Mouse (Mus musculus): ENCODE data around the gene Usp35. TPM values are rescaled to one million over a fixed set of nuclear protein-coding genes. Genes with fewer than 3 reads are reported as not detected.
A peak's percentile ranks its signal among the peaks of the same experiment; 100 is the strongest.

Usp35 gene
- polyA plus RNA-seq, 1 experiment = 7.5 TPM

DNA sequence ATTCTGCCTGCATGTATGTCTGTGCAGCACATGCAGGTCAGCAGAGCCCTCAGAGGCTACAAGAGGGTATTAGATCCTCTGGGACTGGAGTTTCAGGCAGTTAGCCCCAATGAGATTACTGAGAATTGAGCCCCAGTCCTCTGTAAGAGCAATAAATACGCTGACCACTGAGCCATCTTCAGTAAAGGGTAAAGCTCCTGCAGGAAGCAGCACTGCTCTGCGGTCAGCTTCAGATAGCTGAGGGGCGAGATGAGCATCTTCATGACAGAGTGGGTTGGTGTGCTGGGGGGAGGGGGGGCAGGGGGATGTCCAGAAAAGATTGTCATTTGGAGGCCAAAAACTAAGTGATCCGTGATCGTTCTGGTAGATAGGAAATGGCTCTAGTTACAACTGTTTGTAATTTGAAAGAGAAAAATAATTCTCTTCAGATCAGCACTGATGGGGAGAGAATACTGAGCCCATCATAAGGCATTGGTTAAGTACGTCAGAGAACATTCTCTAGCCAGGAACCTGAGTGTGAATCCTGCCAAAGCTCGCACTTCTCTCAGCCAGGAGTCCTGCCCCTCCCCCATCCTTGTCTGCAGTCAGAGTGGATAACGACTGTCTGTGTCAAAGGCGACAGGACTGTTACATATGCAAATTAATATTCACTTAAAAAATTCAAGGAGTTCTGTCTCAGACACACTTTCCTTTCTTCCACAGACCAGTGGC, 14.4 kb upstream of the Usp35 start:
- peak; percentile 12 for DNase-seq (ENCODE audit: low spot score)

DNA sequence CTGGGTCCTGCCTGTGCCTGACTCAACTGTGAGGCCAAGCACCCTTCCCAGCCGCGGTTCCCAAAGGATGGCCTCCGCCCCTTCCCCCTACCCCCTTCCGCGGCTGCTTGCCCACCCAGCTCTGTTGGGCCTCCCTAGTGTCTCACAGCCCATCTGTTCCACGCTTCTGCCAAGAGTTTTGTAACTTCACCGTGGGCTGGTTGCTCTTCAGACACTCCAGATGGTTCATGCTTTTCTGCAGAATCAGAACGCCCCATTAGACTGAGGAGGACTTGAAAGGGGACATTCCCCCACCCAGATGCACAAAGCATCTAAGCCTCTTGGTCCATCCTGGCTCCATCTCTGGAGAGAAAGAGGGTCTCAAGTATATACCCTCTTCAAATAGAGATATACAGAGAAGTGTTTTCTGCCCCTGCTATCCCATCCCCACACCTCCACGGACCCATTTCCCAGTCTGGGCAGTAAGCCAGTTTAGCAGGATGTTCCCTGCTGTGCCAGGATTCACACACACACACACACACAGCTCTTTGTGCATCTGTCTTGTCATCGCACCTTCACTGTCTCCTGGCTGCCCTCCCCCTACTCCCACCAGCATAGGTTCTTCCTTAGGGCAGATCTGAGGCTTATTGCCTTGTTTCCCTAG, 13.5 kb upstream of the Usp35 start:
- peak; percentile 17 for DNase-seq (ENCODE audit: low spot score)

DNA sequence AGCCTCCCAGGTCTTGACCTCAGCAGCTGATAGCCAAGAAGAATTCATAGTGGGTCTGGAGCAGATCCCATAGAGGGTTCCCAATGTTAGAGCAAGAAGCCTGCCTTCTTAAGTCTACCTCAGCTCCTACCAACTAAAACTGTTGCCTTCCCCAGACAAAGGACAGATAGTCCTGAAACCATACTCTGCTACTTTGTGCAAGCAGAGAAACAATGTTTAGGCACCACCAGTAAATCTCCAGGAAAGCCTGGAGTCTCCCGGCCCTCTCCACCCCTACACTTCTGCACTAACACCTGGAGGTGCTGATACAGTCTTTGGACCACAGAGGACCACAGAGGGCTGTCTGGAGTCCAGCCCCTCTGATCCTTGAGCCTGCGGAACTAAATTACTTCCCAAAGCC, 12.8 kb upstream of the Usp35 start:
- DNase-seq (ENCODE audit: low spot score) = peak; percentile 4

DNA sequence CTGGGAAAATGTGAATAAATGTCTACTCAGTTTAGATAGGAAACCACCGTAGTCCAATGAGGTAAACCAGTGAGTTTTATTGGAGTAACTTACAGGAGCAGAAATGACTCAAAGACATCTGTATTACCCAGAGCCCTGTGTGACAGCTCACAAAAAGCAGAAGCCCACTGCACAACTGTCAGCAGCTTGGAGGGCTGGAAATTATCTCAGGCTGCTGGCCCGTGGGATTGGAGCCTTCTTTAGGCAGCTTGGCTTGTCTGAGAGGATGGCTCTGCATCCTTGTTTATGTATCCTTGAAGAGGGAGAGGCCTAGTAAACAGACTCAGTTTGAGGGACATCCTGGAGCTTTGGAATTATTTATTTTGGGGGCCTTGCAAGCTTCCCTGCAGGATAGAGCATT, 11.1 kb upstream of the Usp35 start:
- no peak for DNase-seq (ENCODE audit: low spot score)

DNA sequence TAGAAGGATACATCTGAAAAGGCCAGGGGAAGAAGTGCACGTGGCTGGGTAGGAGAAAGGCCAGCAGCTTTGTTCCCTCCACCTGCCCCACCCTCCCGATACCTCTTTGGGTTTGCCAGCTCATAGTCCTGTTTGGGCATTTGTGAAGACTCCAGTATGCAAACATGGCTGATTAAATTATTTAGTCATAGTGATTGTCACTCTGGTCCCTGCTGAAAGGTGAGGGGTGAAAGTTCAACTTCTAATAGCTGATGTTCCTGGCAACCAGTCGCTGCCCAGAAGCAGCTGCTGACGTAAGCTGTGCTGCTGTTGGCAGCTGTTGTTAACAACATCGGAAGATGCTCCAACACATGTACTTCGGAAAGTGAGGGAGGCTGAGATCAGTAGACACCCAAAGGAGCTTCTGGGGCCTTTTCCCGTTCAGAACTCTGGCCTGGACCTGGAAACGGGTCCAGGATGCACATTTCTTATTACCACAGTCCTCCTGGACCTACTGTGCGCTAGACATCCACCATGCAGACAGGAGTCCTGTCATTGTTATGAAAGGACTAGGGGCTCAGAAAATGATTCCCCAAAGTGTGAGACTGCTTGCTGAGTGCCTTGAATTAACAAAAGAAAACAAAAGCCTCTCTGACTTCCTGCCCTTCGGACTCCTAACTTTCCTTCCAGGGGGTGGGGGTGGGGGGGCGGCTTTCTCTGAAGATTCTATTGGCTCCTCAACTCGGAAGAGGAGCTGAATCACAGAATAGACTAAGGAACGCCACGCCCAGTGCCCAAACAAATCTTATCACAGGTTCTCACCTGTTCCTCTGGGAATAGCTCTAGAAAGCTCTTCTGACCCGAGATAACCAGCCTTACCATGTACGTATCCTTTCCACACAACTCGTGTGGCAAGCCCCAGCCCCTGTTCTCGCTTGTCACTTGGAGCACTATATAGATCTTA, 9.4 kb upstream of the Usp35 start:
- DNase-seq (ENCODE audit: low spot score) = no peak

DNA sequence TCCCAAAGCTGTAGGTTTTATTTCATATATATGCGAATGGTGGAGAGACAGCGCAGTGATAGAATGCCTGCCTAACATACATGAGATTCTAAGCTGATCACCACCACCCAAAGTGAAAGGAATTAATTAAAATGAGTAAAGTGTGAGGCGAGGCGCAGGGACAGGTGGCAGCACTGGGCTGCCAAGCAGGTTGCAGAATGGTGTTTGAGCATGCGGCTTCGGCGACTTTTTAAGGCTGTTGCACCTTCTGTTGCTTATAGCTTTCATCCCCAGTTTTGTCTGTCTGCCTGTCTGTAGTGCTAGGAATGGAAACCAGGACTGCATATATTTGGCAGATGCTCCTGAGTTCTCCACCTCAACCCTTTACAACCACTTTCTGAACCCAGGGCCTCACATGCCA, 7.8 kb upstream of the Usp35 start:
- no peak for DNase-seq (ENCODE audit: low spot score)

DNA sequence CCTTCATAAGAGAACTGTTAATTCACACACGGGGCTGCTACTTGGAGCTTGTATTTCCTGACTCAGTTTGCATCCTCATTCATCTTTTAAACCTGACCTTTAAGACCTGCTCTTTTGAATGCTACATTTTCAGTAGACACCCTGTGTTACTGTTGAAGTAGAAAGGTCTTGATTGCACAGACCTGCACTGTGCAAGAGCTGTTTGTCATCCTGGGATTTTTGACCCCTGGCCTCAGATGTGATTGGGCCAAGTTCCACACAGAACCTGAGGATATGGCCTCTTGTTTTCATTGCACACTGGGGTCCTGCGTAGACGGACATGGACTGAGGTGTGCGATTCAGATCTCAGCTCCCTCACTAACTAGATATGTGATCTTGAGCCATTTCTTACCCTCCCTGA, 6.8 kb upstream of the Usp35 start:
- no peak for DNase-seq (ENCODE audit: low spot score)

DNA sequence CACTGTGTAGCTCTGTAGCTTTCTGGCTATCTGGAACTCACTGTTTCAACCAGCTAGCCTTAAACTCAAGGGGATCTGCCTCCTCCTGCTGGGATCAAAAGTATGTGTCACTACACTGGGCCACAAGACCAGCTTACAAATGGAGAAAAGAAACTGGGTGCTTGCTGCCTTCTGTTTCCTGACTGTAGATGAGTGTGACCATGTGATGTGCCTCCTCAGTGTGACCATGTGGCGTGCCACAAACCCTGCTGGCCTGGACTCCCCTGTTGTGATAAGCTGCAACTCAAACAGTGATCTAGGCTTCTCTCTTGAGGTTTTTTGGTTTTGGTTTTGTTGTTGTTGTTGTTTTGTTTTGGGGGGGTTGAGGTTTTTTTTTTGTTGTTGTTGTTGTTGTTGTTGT, 4.9 kb upstream of the Usp35 start:
- no peak for DNase-seq (ENCODE audit: low spot score)

DNA sequence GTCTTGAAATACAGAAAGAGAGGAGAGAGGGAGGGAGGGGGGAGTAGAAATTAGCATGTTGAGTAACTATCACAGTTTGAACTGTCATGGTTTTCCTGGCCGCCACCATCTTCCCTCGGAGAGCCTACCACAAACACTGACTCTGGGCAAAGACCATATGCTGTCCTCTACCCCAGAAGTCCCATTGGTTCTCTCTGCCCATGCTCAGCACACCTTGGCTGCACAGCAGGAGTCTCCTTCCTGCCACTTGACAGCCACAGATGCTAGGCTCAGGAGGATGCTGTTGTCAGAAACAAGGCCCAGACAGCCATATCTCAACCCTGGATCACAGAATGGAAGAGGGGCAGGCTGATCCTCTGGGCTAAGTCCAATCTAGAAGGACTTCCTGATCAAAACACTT, 2.6 kb upstream of the Usp35 start:
- no peak for DNase-seq (ENCODE audit: low spot score)

DNA sequence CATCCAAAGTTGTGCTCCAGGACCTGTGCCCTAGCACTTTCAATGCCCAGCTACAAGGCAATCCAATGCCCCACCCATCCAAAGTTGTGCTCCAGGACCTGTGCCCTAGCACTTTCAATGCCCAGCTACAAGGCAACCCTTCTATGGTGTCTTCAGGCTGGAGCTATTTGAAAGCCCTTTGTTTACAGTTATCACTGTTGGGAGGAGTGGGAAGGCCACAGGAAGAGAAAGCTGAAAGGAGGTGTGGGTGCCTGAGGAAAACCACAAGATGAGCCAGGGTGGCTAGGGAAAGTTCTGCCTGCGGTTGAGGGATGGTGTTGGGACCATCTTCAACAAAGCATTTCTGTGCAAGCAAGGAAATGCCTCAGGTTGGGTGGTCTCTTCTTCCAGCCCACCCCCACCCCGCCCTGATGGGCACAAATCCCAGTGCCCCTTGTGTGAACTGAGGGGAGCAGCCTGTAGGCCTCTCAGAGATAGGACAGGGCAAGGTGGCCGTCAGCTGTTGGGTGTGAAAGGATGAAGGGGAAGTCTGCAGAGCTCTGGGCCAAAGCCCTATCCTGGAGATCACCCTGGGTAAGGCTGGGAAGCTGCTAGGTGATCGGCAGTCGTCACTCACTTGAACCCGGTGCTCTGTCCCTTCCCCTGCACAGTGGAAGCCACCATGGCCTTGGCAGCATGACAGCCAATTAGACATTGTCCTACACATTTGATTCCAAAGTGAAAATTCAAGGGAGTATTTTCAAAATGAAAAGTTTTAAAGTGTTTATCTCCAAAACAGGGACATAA, 1.5 kb upstream of the Usp35 start:
- DNase-seq (ENCODE audit: low spot score) = no peak

DNA sequence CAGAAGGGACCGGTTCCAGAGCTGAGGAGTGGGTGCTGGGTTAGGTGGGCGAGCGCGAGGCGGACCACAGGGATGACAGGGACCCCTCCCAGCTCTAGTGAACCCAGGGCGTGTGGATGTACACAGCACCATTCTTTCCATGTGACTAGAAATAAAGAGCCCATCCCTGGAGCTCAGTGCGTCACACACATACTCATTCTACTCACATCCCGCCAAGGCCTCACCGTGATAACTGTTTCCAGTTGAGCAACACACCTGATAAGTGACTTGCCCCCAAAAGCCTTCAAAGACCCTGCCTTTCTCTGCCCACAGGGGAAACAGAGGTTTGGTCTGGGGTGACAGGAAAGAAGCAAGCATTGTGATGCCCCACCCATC, 834 bp upstream of the Usp35 start:
- DNase-seq (ENCODE audit: low spot score) = no peak

DNA sequence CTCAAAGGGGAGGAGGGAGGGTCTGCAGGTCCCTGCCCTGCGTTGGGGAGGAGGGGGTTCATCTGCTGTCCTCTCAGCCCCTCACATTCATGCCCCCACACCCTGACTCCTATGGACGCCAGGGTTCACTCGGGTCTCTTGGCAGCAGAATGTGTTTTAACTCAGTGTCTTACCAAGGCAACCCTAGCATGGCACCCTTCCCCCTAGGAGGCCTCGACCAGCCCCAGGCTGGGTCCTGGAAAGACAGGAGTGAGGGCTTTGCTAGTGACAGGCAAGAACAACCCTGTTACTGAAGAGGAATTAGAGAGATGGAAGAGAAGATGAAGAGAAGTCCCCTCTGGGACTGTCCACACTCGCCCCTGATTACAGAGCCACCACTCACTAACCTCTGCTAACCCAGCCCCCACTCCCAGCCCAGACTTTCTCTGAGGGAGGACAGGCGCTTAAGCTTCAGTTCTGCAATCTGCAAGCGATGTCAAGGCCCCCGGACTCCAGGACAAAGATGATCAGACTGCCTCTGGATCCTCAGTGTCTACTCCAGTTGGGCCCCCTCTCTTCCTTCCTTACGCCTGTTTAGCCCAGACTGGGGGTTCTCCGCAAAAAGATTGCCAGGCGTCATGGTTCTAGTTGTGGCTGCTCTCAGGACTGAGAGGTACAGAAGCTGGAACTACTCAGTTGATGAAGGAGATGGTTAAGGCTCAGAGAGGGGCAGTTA, 732 bp downstream of the Usp35 start:
- no peak for DNase-seq (ENCODE audit: low spot score)

DNA sequence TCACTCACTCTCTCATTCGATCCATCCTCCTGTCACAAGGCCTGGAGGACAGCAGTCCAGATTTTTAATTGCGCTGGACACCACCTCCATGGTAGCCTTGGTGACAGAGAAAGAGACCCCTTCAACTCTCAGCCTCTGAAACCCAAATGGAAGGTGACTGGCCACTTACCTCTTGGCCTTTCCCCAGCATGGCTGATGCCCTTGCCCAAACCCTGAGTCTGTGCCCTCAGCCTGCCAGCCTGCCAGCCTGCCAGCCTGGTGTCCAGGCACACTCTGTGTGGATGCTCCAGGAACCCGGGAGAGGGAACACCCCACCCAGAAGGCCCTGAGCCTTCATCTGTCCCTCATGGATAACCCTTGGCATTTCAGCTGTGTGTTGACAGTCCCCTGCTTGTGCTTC, 2.1 kb downstream of the Usp35 start:
- no peak for DNase-seq (ENCODE audit: low spot score)

DNA sequence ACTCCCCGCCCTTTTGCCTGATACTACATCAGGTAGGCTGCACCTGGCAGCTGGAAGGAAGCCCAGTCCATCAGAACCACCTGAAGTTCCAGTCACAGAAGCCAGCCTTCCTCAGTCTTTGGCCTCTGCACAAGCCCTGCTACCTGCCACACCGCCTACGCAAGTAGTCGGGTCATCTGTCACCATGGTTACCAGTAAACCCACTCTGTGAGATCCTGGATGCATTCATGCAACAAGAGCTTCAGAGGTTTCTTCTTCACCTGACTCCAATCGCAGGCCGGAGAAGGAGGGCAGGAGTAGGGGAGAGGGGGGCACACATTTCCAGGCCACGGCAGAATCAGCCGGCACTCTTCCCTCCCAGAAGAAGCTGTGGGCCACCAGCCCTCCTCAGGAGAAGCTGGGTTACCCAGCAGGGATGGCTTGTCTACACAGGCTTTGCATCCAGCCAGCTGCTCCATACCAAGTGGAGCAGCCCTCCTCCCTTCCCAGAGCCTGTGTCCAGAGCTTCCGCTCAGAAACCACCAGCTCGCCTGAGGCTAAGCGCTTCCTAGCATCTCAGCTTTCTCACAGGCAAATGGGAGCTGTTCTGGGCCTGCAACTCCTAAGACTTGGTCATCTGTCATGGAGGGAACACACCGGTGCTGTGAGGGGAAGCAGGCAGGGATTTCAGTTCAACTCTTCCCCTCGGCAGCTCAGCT, 2.8 kb downstream of the Usp35 start:
- no peak for DNase-seq (ENCODE audit: low spot score)

DNA sequence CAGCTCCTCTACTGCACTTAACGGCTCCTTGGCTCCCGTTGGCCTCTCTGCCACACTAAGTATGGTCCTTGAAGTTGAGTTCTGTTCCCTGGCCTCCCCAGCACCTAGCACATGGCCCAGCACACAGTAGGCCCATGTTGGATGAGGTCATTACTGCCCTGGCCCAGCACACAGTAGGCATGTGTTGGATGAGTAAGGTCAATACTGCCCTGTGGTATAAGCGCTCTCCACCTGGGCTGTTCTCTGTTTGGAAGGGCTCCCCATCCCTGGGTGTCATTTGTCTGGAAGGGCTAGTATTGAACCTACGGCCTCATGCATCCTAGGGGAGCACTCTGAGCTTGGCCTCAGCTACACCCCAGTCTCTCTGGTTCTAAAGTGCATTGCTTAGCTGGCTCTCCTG, 4.4 kb downstream of the Usp35 start:
- no peak for DNase-seq (ENCODE audit: low spot score)

DNA sequence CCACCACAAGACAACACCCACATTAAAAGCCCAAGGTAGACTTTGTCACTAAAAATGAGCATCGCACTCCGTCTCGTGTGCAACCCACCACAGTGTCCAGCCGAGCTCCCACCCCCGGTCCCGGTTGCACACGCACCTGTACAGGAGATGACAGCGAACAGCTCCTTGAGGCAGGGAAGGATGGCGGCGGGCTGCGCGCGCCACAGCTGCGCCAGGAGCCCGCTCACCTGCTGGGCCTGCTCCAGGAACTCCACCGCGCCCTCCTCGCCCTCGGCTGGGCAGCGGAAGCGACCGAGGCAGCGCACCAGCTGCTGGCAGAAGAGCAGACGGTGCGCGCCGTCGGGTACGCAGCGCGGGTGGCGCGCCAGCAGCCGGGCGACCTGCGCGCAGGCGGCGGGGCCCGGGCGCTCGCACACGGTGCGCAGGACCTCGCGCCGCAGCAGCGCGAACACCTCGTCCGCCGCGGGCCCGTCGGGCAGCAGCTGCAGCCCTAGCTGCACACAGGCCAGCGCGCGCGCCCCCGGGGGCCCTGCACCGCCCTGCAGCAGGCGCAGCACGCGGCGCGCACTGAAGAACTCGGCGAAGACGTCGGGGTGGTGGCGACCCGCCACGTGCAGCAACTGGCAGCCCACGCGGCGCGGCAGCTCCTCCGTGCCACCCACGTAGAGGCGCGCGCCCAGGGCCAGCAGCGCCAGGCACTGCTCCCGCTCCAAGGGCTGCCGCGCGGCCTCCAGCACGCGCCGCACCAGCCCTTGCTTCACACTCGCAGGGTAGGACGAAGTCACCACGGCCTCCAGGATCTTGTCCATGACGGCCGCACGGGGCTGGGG, 6.4 kb downstream of the Usp35 start:
- DNase-seq (ENCODE audit: low spot score) = no peak

DNA sequence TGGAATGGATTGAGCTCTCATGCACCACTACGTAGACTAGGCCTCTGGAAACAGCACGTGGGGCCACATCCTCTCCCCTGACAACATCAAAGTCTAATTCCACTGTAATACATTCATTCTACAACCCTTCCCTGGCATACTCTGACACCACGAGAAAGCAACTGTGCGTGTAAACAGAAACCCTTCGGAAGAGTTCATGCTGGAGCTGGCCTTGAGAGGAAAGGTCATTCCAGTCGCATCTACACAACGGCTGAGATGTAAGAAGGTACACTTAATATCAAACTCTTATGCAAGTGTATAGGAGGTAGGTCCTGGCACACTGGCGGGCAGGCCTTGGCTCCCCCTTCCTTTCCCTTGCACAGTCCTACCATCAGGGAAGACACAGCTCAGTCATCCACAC, 7.5 kb downstream of the Usp35 start:
- no peak for DNase-seq (ENCODE audit: low spot score)

DNA sequence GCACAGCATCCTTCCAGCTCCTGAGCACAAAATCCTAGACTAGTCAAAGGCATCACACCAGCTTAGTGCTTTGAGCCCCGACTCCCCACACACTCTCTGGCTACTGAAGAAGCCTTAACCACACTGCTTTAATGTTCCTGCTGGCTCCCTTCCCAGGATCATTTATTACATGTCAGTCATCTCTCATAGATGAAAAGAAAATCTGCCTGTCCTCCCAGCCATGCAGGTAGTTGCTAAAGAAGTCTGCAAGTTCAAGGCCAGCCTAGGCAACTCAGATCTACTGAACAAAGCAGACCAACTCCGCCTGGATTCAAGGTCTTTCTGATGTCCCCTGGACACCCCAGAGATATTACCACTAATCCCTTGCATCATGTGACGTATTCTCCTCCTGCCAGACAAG, 14.1 kb downstream of the Usp35 start:
- DNase-seq (ENCODE audit: low spot score) = no peak

DNA sequence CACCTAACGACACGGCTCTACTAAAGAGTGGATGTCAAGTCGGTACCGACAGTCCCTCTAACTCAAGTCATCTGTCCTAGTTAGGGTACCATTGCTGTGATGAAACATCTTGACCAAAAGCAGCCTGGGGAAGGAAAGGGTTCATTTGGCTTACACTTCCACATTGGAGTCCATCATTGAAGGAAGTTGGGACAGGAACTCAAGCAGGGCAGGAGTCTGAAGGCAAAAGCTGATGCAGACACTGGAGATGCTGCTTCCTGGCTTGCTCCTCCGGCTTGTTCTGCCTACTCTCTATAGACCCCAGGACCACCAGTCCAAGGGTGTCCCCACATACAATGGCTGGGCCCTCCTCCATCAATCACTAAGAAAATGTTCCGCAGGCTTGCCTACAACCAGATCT, 16.2 kb downstream of the Usp35 start:
- no peak for DNase-seq (ENCODE audit: low spot score)

DNA sequence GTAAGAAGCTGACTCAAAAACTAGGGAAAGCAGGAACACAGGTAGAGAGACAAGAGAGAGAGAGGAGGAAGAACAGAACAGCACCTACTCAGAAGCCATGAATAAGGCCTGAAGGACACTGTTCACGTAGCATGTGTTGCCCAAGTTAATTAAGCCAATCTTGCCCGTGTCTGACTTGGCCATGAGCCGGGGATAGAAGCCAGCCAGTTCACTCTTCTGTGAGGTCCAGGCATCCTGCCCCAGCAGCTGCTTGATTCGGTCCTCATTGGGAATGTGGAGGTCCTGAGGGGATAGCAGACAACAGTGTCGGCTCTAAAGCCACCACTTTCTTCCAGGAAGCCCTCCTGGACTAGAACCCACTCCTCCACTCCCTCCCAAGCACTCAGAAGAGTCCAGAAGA, 17.2 kb downstream of the Usp35 start:
- peak; percentile 18 for DNase-seq (ENCODE audit: low spot score)

Measured in urinary bladder, adult 2 months (tissue).